Mouse (Mus musculus): ENCODE measurements around the gene Gm8890. TPM values are rescaled to one million over a fixed set of nuclear protein-coding genes. Genes with fewer than 3 reads are reported as not detected.
"Not testable (repeated sequence)": the region's sequence is repeated elsewhere in the genome, so short reads cannot be mapped to it uniquely, and the experiment has no call there.

Gm8890 gene
- total RNA-seq (2021), result not detected
- long read RNA-seq, experiment 1, result 0 reads
- long read RNA-seq, experiment 2, result 0 reads

DNA sequence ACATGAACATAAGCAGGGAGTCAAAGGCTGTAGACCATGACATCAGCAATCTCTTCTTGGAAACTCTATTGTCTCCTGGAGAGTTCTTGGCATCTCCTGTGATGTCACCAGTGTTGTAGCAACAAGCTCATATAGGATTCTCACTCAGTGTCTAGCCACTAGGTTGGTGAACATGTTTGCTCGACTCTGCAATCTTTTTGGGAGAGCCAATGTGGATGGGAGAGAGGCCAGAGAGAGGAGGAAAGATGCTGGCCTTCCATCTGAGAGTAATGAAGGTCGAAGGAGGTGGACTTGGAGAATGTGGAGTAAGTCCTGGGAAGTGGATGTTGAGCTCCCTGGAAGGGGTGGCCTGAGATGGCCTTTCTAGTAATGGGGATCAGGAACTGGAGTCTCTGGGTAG, at the start of gene Gm8890:
Gene Gm8890, plus strand, starts transcription at position 301 of the 400 bp plus-strand sequence.
- DNase-seq, result not testable (repeated sequence)

- not testable (repeated sequence) for DNase-seq
Observed at GRCm38 (mm10) chr5:11256221-11256620, 388 bp downstream of the Gm8890 start.

Other genes starting within 250 kb of the Gm8890 start
- not detected for gene Gm8879, start 128.4 kb upstream of the Gm8890 start, total RNA-seq (2021)
- not detected for gene Gm5861, start 73.0 kb upstream of the Gm8890 start, total RNA-seq (2021)
- gene Speer1, start 85.5 kb downstream of the Gm8890 start, total RNA-seq (2021), result not detected
- not detected for gene Gm8897, start 160.4 kb downstream of the Gm8890 start, total RNA-seq (2021)
- gene Gm8906, start 246.7 kb downstream of the Gm8890 start, total RNA-seq (2021), result not detected

Measured in heart, adult 18-20 months (tissue).